Comparison of ENCODE assay signal across 21 mouse cellular contexts in the genomic region with DNA sequence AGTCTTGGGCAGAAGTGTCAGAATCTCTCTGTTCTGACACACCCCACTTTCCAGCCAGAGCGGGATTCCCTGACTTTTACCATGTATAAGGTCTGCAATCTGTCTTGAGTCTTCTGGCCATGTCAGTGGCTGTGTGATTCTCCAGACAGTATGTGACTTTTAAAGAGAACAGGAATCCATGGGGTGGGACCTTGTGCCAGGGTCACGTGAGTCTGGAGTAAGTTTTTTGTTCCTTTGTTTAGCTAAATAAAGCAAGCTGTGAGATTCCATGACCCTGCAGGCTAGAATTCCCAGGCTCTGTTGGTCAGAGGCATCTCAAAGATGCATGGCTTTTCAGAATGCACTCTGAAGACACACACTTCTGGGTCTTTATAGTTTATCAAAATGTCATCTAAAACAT. TPM values are rescaled to one million over a fixed set of nuclear protein-coding genes. Genes with fewer than 3 reads are reported as not detected.
DNase-seq lines count a peak whose midpoint lies in the region; ATAC-seq lines count a peak whose summit lies in the region.
"Had no signal": no experiment of that assay in that cellular context is flagged by ENCODE, and none has a peak within 500 bp of the region (broad histone marks: within the 10 kb centered on the region; RNA-seq: fewer than 3 reads in every experiment).

No protein-coding gene starts in this region.

- WGBS in heart, embryonic 11.5 days (ENCODE audit: insufficient replicate concordance): 24% methylated on average over 2 of the region's 2 CpGs
- 24% methylated on average over 2 of the region's 2 CpGs for WGBS in neural tube, embryonic 11.5 days
- whole genome bisulfite sequencing in neural tube, embryonic 15.5 days: 15% methylated on average over 2 of the region's 2 CpGs

- H3K27ac ChIP-seq in heart, embryonic 11.5 days (ENCODE audit: low read depth, low read length): peak overlapping the region; percentile 69
- 0 out of 2 replicates have a peak overlapping the region, but pooled peaks have one; percentile 10 for H3K27ac ChIP-seq in neural tube, embryonic 11.5 days (ENCODE audit: low read depth, low read length)
- no peak overlapping the region for H3K27ac ChIP-seq in neural tube, embryonic 15.5 days (replicated peaks)
- H3K27ac ChIP-seq: forebrain, embryonic 15.5 days; gastrocnemius, adult 2 months; liver, embryonic 13.5 days; macrophage; midbrain, embryonic 15.5 days; neural tube, embryonic 13.5 days had no signal

- H3K9me3 ChIP-seq in heart, embryonic 11.5 days (replicated peaks; ENCODE audit: control insufficient read depth, low read length): no peaks in the 10 kb centered on the region
- H3K9me3 ChIP-seq in neural tube, embryonic 11.5 days (ENCODE audit: control insufficient read depth, low read length): no peaks in the 10 kb centered on the region
- H3K9me3 ChIP-seq in neural tube, embryonic 15.5 days (replicated peaks): no peaks in the 10 kb centered on the region
- H3K9me3 ChIP-seq: forebrain, embryonic 15.5 days; G1E; liver, embryonic 13.5 days; midbrain, embryonic 15.5 days; neural tube, embryonic 13.5 days had no signal

- peaks cover 60% of the 10 kb centered on the region for H3K4me1 ChIP-seq in heart, embryonic 11.5 days (ENCODE audit: control insufficient read depth, insufficient read depth, low read length)
- peaks cover 23% of the 10 kb centered on the region for H3K4me1 ChIP-seq in neural tube, embryonic 11.5 days (ENCODE audit: control insufficient read depth, insufficient read depth, low read length)
- peaks cover 31% of the 10 kb centered on the region for H3K4me1 ChIP-seq in neural tube, embryonic 15.5 days

- intact Hi-C loops in heart, postnatal 36 days (cut with DNase I): no loop called here

- no peaks in the 10 kb centered on the region for H3K36me3 ChIP-seq in heart, embryonic 11.5 days (ENCODE audit: control insufficient read depth, insufficient read depth, low read length)
- no peaks in the 10 kb centered on the region for H3K36me3 ChIP-seq in neural tube, embryonic 11.5 days (ENCODE audit: control insufficient read depth, insufficient read depth, low read length)
- no peaks in the 10 kb centered on the region for H3K36me3 ChIP-seq in neural tube, embryonic 15.5 days
- H3K36me3 ChIP-seq: forebrain, embryonic 15.5 days; liver, embryonic 13.5 days; midbrain, embryonic 15.5 days; neural tube, embryonic 13.5 days had no signal

- no peak for DNase-seq in heart, postnatal 36 days
- DNase-seq in kidney, adult 11 months: peak; percentile 16
- no peak for DNase-seq in kidney, adult 9 months
- DNase-seq in neural tube, embryonic 11.5 days (ENCODE audit: low spot score): no peak
- no peak for DNase-seq in right cerebral cortex, postnatal 4 days
- no peak for DNase-seq in right cerebral cortex, postnatal 10 days (ENCODE audit: low spot score in 2 of 2)
- DNase-seq: B cell, adult 2 months; cerebellum, postnatal 36 days; gastrocnemius, adult 2 months; heart, postnatal 14 days; kidney, postnatal 14 days; liver, embryonic 13.5 days; right cerebral cortex, adult 18-20 months; thymus, adult 2 months had no signal

- H3K4me3 ChIP-seq in heart, embryonic 11.5 days (ENCODE audit: low read depth, low read length): no peak overlapping the region
- H3K4me3 ChIP-seq in neural tube, embryonic 11.5 days (ENCODE audit: low read depth, low read length): no peak overlapping the region
- H3K4me3 ChIP-seq in neural tube, embryonic 15.5 days (replicated peaks): no peak overlapping the region
- H3K4me3 ChIP-seq: forebrain, embryonic 15.5 days; gastrocnemius, adult 2 months; liver, embryonic 13.5 days; midbrain, embryonic 15.5 days; neural tube, embryonic 13.5 days had no signal

- no peak for ATAC-seq in heart, embryonic 11.5 days (replicated peaks; ENCODE audit: insufficient number of reproducible peaks, low FRiP score, low TSS enrichment)
- ATAC-seq in neural tube, embryonic 11.5 days (ENCODE audit: insufficient read depth, low FRiP score, low TSS enrichment): no peak
- no peak for ATAC-seq in neural tube, embryonic 15.5 days (ENCODE audit: low FRiP score)
- ATAC-seq: forebrain, embryonic 15.5 days; midbrain, embryonic 15.5 days had no signal

- no peaks in the 10 kb centered on the region for H3K27me3 ChIP-seq in heart, embryonic 11.5 days (ENCODE audit: control insufficient read depth, insufficient read depth, low read length)
- H3K27me3 ChIP-seq in neural tube, embryonic 11.5 days (ENCODE audit: control insufficient read depth, insufficient read depth, low read length): no peaks in the 10 kb centered on the region
- no peaks in the 10 kb centered on the region for H3K27me3 ChIP-seq in neural tube, embryonic 15.5 days (replicated peaks)
- H3K27me3 ChIP-seq: forebrain, embryonic 15.5 days; liver, embryonic 13.5 days; midbrain, embryonic 15.5 days; neural tube, embryonic 13.5 days had no signal

- H3K4me2 ChIP-seq in heart, embryonic 11.5 days: no peak overlapping the region
- no peak overlapping the region for H3K4me2 ChIP-seq in neural tube, embryonic 11.5 days (ENCODE audit: low read depth)
- no peak overlapping the region for H3K4me2 ChIP-seq in neural tube, embryonic 15.5 days
- H3K4me2 ChIP-seq: forebrain, embryonic 15.5 days; liver, embryonic 13.5 days; midbrain, embryonic 15.5 days; neural tube, embryonic 13.5 days had no signal

- H3K9ac ChIP-seq in heart, embryonic 11.5 days (ENCODE audit: low read depth, low read length): no peak overlapping the region
- no peak overlapping the region for H3K9ac ChIP-seq in neural tube, embryonic 11.5 days (ENCODE audit: low read length)
- no peak overlapping the region for H3K9ac ChIP-seq in neural tube, embryonic 15.5 days (replicated peaks)
- H3K9ac ChIP-seq: forebrain, embryonic 15.5 days; liver, embryonic 13.5 days; midbrain, embryonic 15.5 days; neural tube, embryonic 13.5 days had no signal

RNA-seq across cellular contexts. Expression of gene Ezr, which starts 16.7 kb away (rescaled TPM):
- 89.2 and 109 TPM in 2 replicates for polyA plus RNA-seq in heart, embryonic 11.5 days (2014; fragmentation: Nextera tagmentation; extraction: Ambion mirVana)
- total RNA-seq in heart, postnatal 36 days (2021): 10 to 100 TPM; 35.0 to 43.3 TPM
- polyA plus RNA-seq in neural tube, embryonic 11.5 days (2014; fragmentation: Nextera tagmentation; extraction: Ambion mirVana): 63.4 and 74.3 TPM in 2 replicates
- polyA plus RNA-seq in neural tube, embryonic 15.5 days (2015; fragmentation: Nextera tagmentation; extraction: Ambion mirVana): 48.0 and 90.3 TPM in 2 replicates
